Mouse (Mus musculus): ENCODE results near the gene Fbxw21. TPM values are rescaled to one million over a fixed set of nuclear protein-coding genes. Genes with fewer than 3 reads are reported as not detected.
"Not testable (repeated sequence)": the region's sequence is repeated elsewhere in the genome, so short reads cannot be mapped to it uniquely, and the experiment has no call there.

Gene Fbxw21
- total and polyA plus RNA-seq, 3 experiments: 0.11 TPM; not detected in 2

DNA sequence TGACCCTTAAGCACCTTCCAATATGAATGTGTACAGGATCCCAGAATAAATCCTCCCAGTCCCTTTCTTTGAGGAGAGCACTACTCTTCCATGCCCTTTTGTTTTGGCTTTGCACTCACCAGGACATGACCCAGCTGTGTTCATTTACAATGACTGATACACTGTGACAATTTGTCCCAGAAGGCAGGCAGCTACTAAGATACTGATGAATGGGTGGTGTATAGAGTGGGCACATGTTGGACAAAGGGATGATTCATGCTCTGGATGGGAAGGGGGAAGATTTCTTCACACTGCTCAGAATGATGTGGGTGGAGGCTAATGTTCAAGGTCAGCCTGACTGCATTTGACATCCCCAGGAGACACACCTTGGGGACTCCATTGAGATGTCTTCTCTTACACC, 5.5 kb upstream of the Fbxw21 start:
- TF ChIP-seq POLR2AphosphoS5 (IDR thresholded peaks at IDR 0.05; ENCODE audit: insufficient replicate concordance, low read depth, low read length) (no peak), GATA2 (IDR thresholded peaks at IDR 0.05; ENCODE audit: borderline replicate concordance, low read depth, low read length) (no peak), TAL1 (conservative IDR thresholded peaks at IDR 0.05; ENCODE audit: low read depth, low read length) (no peak)
- Histone ChIP-seq H3K4me3 (ENCODE audit: low read depth, low read length) (no peak overlapping the region), H3K4me1 (ENCODE audit: insufficient read depth, low read depth, low read length) (no peaks in the 10 kb centered on the region), H3K9me3 (replicated peaks) (no peaks in the 10 kb centered on the region), H3K36me3 (replicated peaks) (no peaks in the 10 kb centered on the region), H3K27me3 (ENCODE audit: insufficient read depth, low read length) (no peaks in the 10 kb centered on the region)
- no peak for DNase-seq (ENCODE audit: low spot score)
- ATAC-seq (ENCODE audit: extremely low read depth, insufficient number of reproducible peaks, low FRiP score, poor library complexity, severe bottlenecking): no peak

GRCm38 (mm10) chr9:109140414-109140813, 21.4 kb downstream of the Fbxw21 start:
- not testable (repeated sequence) for H3K9me3 ChIP-seq (replicated peaks); H3K4me1 ChIP-seq (ENCODE audit: insufficient read depth, low read depth, low read length); H3K36me3 ChIP-seq (replicated peaks); DNase-seq (ENCODE audit: low spot score); H3K4me3 ChIP-seq (ENCODE audit: low read depth, low read length); H3K27me3 ChIP-seq (ENCODE audit: insufficient read depth, low read length); ATAC-seq (ENCODE audit: extremely low read depth, insufficient number of reproducible peaks, low FRiP score, poor library complexity, severe bottlenecking)
- peak; percentile 26; the same call in 1 of the 2 replicates for TF ChIP-seq CTCF (IDR thresholded peaks at IDR 0.05; ENCODE audit: low read depth, low read length)

DNA sequence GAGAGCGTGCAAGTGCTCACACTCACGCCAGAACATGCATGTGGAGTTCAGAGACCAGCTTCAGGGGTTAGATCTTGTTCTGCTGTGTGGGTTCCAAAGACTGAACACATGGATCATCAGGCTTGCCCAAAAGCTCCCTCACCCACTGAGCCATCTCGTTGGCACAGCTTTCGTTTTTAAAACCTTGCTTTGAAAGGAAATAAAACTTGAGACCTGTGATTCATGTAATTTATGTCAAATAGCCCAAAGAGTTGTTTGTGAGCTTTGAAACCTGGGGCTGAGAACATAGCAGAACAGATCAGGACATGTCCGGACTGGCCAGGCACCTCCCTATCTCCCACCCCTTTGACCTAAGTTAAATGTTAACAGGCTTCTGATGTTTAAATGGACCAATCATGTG, 31.8 kb downstream of the Fbxw21 start:
- no peaks in the 10 kb centered on the region for H3K9me3 ChIP-seq (replicated peaks)
- peaks cover 2% of the 10 kb centered on the region for H3K27me3 ChIP-seq (ENCODE audit: insufficient read depth, low read length)
- peaks cover 4% of the 10 kb centered on the region; the same call in 1 of the 2 replicates for H3K4me1 ChIP-seq (ENCODE audit: insufficient read depth, low read depth, low read length)
- TF ChIP-seq GATA2 (IDR thresholded peaks at IDR 0.05; ENCODE audit: borderline replicate concordance, low read depth, low read length) (no peak), POLR2AphosphoS5 (IDR thresholded peaks at IDR 0.05; ENCODE audit: insufficient replicate concordance, low read depth, low read length) (no peak), GATA1 (IDR thresholded peaks at IDR 0.05; ENCODE audit: borderline replicate concordance, low read length) (no peak), CTCF (IDR thresholded peaks at IDR 0.05; ENCODE audit: low read depth, low read length) (no peak)
- ATAC-seq (ENCODE audit: extremely low read depth, insufficient number of reproducible peaks, low FRiP score, poor library complexity, severe bottlenecking): no peak
- DNase-seq (ENCODE audit: low spot score): no peak
- H3K36me3 ChIP-seq (replicated peaks): no peaks in the 10 kb centered on the region
- no peak overlapping the region for H3K4me3 ChIP-seq (ENCODE audit: low read depth, low read length)

GRCm38 (mm10) chr9:109128211-109128610, 33.6 kb downstream of the Fbxw21 start:
- ATAC-seq (ENCODE audit: extremely low read depth, insufficient number of reproducible peaks, low FRiP score, poor library complexity, severe bottlenecking) (no peak), DNase-seq (ENCODE audit: low spot score) (no peak)
- Histone ChIP-seq H3K4me3 (ENCODE audit: low read depth, low read length) (no peak overlapping the region), H3K27me3 (ENCODE audit: insufficient read depth, low read length) (peaks cover 4% of the 10 kb centered on the region), H3K36me3 (replicated peaks) (no peaks in the 10 kb centered on the region), H3K9me3 (replicated peaks) (no peaks in the 10 kb centered on the region), H3K4me1 (ENCODE audit: insufficient read depth, low read depth, low read length) (peaks cover 4% of the 10 kb centered on the region; the same call in 1 of the 2 replicates)
- TF ChIP-seq CTCF (IDR thresholded peaks at IDR 0.05; ENCODE audit: low read depth, low read length): no peak
- TF ChIP-seq POLR2AphosphoS5 (IDR thresholded peaks at IDR 0.05; ENCODE audit: insufficient replicate concordance, low read depth, low read length): no peak
- TF ChIP-seq GATA1 (IDR thresholded peaks at IDR 0.05; ENCODE audit: borderline replicate concordance, low read length): no peak
- TF ChIP-seq GATA2 (IDR thresholded peaks at IDR 0.05; ENCODE audit: borderline replicate concordance, low read depth, low read length): no peak
- no peak for TF ChIP-seq TAL1 (conservative IDR thresholded peaks at IDR 0.05; ENCODE audit: low read depth, low read length)

DNA sequence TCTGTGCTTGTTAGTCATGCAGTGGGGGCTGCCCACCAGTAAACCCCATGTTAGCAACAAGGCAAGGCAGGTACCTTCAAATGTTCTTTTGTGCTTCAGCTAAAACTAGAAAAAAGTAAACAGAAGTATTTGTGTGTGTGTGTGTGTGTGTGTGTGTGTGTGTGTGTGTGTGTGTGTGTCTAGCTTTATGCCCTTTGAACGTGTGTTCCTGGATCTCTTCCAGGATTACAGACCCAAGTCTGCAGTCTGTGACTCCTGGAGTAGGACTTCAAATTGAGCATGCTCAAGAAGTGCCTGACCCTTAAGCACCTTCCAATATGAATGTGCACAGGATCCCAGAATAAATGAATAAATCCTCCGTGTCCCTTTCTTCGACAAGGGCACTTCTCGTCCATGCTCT, 34.8 kb downstream of the Fbxw21 start:
- no peaks in the 10 kb centered on the region for H3K36me3 ChIP-seq (replicated peaks)
- no peak for ATAC-seq (ENCODE audit: extremely low read depth, insufficient number of reproducible peaks, low FRiP score, poor library complexity, severe bottlenecking)

GRCm38 (mm10) chr9:109125481-109125880, 36.4 kb downstream of the Fbxw21 start:
- no peaks in the 10 kb centered on the region for H3K36me3 ChIP-seq (replicated peaks)
- H3K4me1 ChIP-seq (ENCODE audit: insufficient read depth, low read depth, low read length): peaks cover 4% of the 10 kb centered on the region; the same call in 1 of the 2 replicates
- TF ChIP-seq GATA1 (IDR thresholded peaks at IDR 0.05; ENCODE audit: borderline replicate concordance, low read length) (no peak), GATA2 (IDR thresholded peaks at IDR 0.05; ENCODE audit: borderline replicate concordance, low read depth, low read length) (no peak), CTCF (IDR thresholded peaks at IDR 0.05; ENCODE audit: low read depth, low read length) (no peak), TAL1 (conservative IDR thresholded peaks at IDR 0.05; ENCODE audit: low read depth, low read length) (no peak), POLR2AphosphoS5 (IDR thresholded peaks at IDR 0.05; ENCODE audit: insufficient replicate concordance, low read depth, low read length) (no peak)
- DNase-seq (ENCODE audit: low spot score): no peak
- H3K4me3 ChIP-seq (ENCODE audit: low read depth, low read length): no peak overlapping the region
- ATAC-seq (ENCODE audit: extremely low read depth, insufficient number of reproducible peaks, low FRiP score, poor library complexity, severe bottlenecking): no peak
- H3K27me3 ChIP-seq (ENCODE audit: insufficient read depth, low read length): peaks cover 6% of the 10 kb centered on the region
- no peaks in the 10 kb centered on the region for H3K9me3 ChIP-seq (replicated peaks)

More for the DNA sequence above, 34.8 kb downstream of the Fbxw21 start:
- no peak for TF ChIP-seq GATA1 (IDR thresholded peaks at IDR 0.05; ENCODE audit: borderline replicate concordance, low read length)
- no peak for TF ChIP-seq CTCF (IDR thresholded peaks at IDR 0.05; ENCODE audit: low read depth, low read length)
- no peak for TF ChIP-seq TAL1 (conservative IDR thresholded peaks at IDR 0.05; ENCODE audit: low read depth, low read length)
- TF ChIP-seq GATA2 (IDR thresholded peaks at IDR 0.05; ENCODE audit: borderline replicate concordance, low read depth, low read length): no peak
- no peak for TF ChIP-seq POLR2AphosphoS5 (IDR thresholded peaks at IDR 0.05; ENCODE audit: insufficient replicate concordance, low read depth, low read length)
- Histone ChIP-seq H3K27me3 (ENCODE audit: insufficient read depth, low read length) (peaks cover 4% of the 10 kb centered on the region), H3K4me3 (ENCODE audit: low read depth, low read length) (no peak overlapping the region), H3K9me3 (replicated peaks) (no peaks in the 10 kb centered on the region), H3K4me1 (ENCODE audit: insufficient read depth, low read depth, low read length) (peaks cover 4% of the 10 kb centered on the region; the same call in 1 of the 2 replicates)
- DNase-seq (ENCODE audit: low spot score): no peak

- Histone ChIP-seq H3K9me3 (replicated peaks) (no peaks in the 10 kb centered on the region), H3K4me1 (ENCODE audit: insufficient read depth, low read depth, low read length) (peaks cover 3% of the 10 kb centered on the region; the same call in 1 of the 2 replicates), H3K36me3 (replicated peaks) (no peaks in the 10 kb centered on the region), H3K27me3 (ENCODE audit: insufficient read depth, low read length) (peaks cover 6% of the 10 kb centered on the region), H3K4me3 (ENCODE audit: low read depth, low read length) (no peak overlapping the region)
- DNase-seq (ENCODE audit: low spot score): no peak
- TF ChIP-seq TAL1 (conservative IDR thresholded peaks at IDR 0.05; ENCODE audit: low read depth, low read length) (no peak), GATA1 (IDR thresholded peaks at IDR 0.05; ENCODE audit: borderline replicate concordance, low read length) (no peak), POLR2AphosphoS5 (IDR thresholded peaks at IDR 0.05; ENCODE audit: insufficient replicate concordance, low read depth, low read length) (no peak), GATA2 (IDR thresholded peaks at IDR 0.05; ENCODE audit: borderline replicate concordance, low read depth, low read length) (no peak), CTCF (IDR thresholded peaks at IDR 0.05; ENCODE audit: low read depth, low read length) (no peak)
- ATAC-seq (ENCODE audit: extremely low read depth, insufficient number of reproducible peaks, low FRiP score, poor library complexity, severe bottlenecking): no peak
These were observed 36.8 kb downstream of the Fbxw21 start for GRCm38 (mm10) chr9:109125043-109125442.

Measured in G1E (cell line).